ENCODE assay signal across 8 mouse cellular contexts in genomic region chr4:151981363-151981762, GRCm38 (mm10). TPM values are rescaled to one million over a fixed set of nuclear protein-coding genes. Genes with fewer than 3 reads are reported as not detected.
DNase-seq lines count a peak whose midpoint lies in the region; ATAC-seq and TF ChIP-seq lines count a peak whose summit lies in the region.

No protein-coding gene starts in this region.

- ATAC-seq in activated CD4-positive, CD25-positive, alpha-beta regulatory T cell, adult 4 months: peak; percentile 48
- peak; percentile 50; the same call in 1 of the 2 replicates for ATAC-seq in hindbrain, embryonic 16.5 days
- peak; percentile 85 for ATAC-seq in megakaryocyte progenitor cell, adult 5-6 weeks (replicated peaks; ENCODE audit: poor library complexity)

- 0 out of 2 replicates have a peak, but pooled peaks have one; percentile 100 for TF ChIP-seq CTCF in gastrocnemius, adult 2 months (IDR thresholded peaks at IDR 0.05)

- peak overlapping the region; percentile 78 for H3K4me3 ChIP-seq in gastrocnemius, adult 2 months
- no peak overlapping the region for H3K4me3 ChIP-seq in hindbrain, embryonic 16.5 days (ENCODE audit: low read length)

- no peaks in the 10 kb centered on the region for H3K9me3 ChIP-seq in hindbrain, embryonic 16.5 days (ENCODE audit: control insufficient read depth, low read length)

- DNase-seq in cerebellum, postnatal 4 days (ENCODE audit: low spot score in 2 of 2): peak; percentile 73 to 89
- DNase-seq in gastrocnemius, adult 2 months: peak; percentile 89
- peak; percentile 64 to 71 for DNase-seq in left cerebral cortex, adult 8-10 months (ENCODE audit: low spot score in 2 of 2)
- DNase-seq in right cerebral cortex, postnatal 10 days (ENCODE audit: low spot score in 2 of 2): peak; percentile 88 to 89
- peak; percentile 41 for DNase-seq in urinary bladder, postnatal 10 days (ENCODE audit: low spot score)

- no peak overlapping the region for H3K4me2 ChIP-seq in hindbrain, embryonic 16.5 days (ENCODE audit: low read length)

- peaks cover 2% of the 10 kb centered on the region for H3K4me1 ChIP-seq in hindbrain, embryonic 16.5 days (ENCODE audit: control insufficient read depth, insufficient read depth, low read depth, low read length)

- peaks cover 10% of the 10 kb centered on the region for H3K36me3 ChIP-seq in hindbrain, embryonic 16.5 days (ENCODE audit: control insufficient read depth, insufficient read depth, low read length)

- 11% methylated on average over 5 of the region's 5 CpGs for WGBS in hindbrain, embryonic 16.5 days

- H3K27me3 ChIP-seq in hindbrain, embryonic 16.5 days (replicated peaks; ENCODE audit: control insufficient read depth, insufficient read depth, low read length): no peaks in the 10 kb centered on the region

- intact Hi-C loops in gastrocnemius, adult 2 months (cut with DNase I): loop anchor here (2.0 kb wide), 2 partner anchors 57 to 115 kb away; partner anchors contain the start of genes Nol9 and Tas1r1

- H3K9ac ChIP-seq in hindbrain, embryonic 16.5 days (ENCODE audit: low read depth, low read length): no peak overlapping the region

- H3K27ac ChIP-seq in gastrocnemius, adult 2 months: peak overlapping the region; percentile 96
- H3K27ac ChIP-seq in hindbrain, embryonic 16.5 days (ENCODE audit: low read depth, low read length): no peak overlapping the region

RNA-seq across cellular contexts. Expression of gene Thap3, which starts 7.4 kb away (rescaled TPM):
- 100 to 1,000 TPM in 1 of 2 experiments, 10 to 100 TPM in 1; 89.8 to 107 TPM for polyA plus RNA-seq in activated CD4-positive, CD25-positive, alpha-beta regulatory T cell, adult 4 months (2017; shearing (Covaris generic))
- 10 to 100 TPM; 31.1 to 32.5 TPM for total RNA-seq in gastrocnemius, adult 2 months (2021)
- polyA plus RNA-seq in hindbrain, embryonic 16.5 days (2015; fragmentation: Nextera tagmentation; extraction: Ambion mirVana): 35.4 and 35.7 TPM in 2 replicates
- total RNA-seq in left cerebral cortex, adult 8-10 months (2022): 10 to 100 TPM; 17.5 to 27.0 (median 24.0) TPM
- total RNA-seq in megakaryocyte progenitor cell, adult 5-6 weeks (2015): 7.2 and 8.0 TPM in 2 replicates
- 6.1 and 6.4 TPM in 2 replicates for total RNA-seq in megakaryocyte progenitor cell, adult 5-6 weeks (2017)

RNA-seq across cellular contexts. Expression of gene Phf13, which starts 14.7 kb away (rescaled TPM):
- polyA plus RNA-seq in activated CD4-positive, CD25-positive, alpha-beta regulatory T cell, adult 4 months (2017; shearing (Covaris generic)): 1 to 10 TPM; 2.3 to 3.0 TPM
- total RNA-seq in gastrocnemius, adult 2 months (2021): 1 to 10 TPM; 4.5 to 4.6 TPM
- polyA plus RNA-seq in hindbrain, embryonic 16.5 days (2015; fragmentation: Nextera tagmentation; extraction: Ambion mirVana): 21.3 and 24.8 TPM in 2 replicates
- 10 to 100 TPM; 15.4 to 17.4 (median 15.8) TPM for total RNA-seq in left cerebral cortex, adult 8-10 months (2022)
- 2.8 and 4.6 TPM in 2 replicates for total RNA-seq in megakaryocyte progenitor cell, adult 5-6 weeks (2015)
- 1.0 and 2.7 TPM in 2 replicates for total RNA-seq in megakaryocyte progenitor cell, adult 5-6 weeks (2017)

RNA-seq across cellular contexts. Expression of gene Klhl21, which starts 27.2 kb away (rescaled TPM):
- 1 to 10 TPM; 2.2 to 4.2 TPM for polyA plus RNA-seq in activated CD4-positive, CD25-positive, alpha-beta regulatory T cell, adult 4 months (2017; shearing (Covaris generic))
- 100 to 1,000 TPM in 1 of 2 experiments, 10 to 100 TPM in 1; 92.5 to 125 TPM for total RNA-seq in gastrocnemius, adult 2 months (2021)
- polyA plus RNA-seq in hindbrain, embryonic 16.5 days (2015; fragmentation: Nextera tagmentation; extraction: Ambion mirVana): 4.7 and 5.0 TPM in 2 replicates
- 10 to 100 TPM; 15.8 to 21.0 (median 19.3) TPM for total RNA-seq in left cerebral cortex, adult 8-10 months (2022)
- total RNA-seq in megakaryocyte progenitor cell, adult 5-6 weeks (2015): 3.4 and 3.6 TPM in 2 replicates
- total RNA-seq in megakaryocyte progenitor cell, adult 5-6 weeks (2017): 6.6 and 7.9 TPM in 2 replicates

RNA-seq across cellular contexts. Expression of gene Zbtb48, which starts 46.1 kb away (rescaled TPM):
- 10 to 100 TPM; 14.1 to 22.0 TPM for polyA plus RNA-seq in activated CD4-positive, CD25-positive, alpha-beta regulatory T cell, adult 4 months (2017; shearing (Covaris generic))
- 1 to 10 TPM; 2.4 to 3.3 TPM for total RNA-seq in gastrocnemius, adult 2 months (2021)
- polyA plus RNA-seq in hindbrain, embryonic 16.5 days (2015; fragmentation: Nextera tagmentation; extraction: Ambion mirVana): 18.1 and 20.9 TPM in 2 replicates
- 10 to 100 TPM; 11.7 to 17.5 (median 14.0) TPM for total RNA-seq in left cerebral cortex, adult 8-10 months (2022)
- 7.4 and 10.3 TPM in 2 replicates for total RNA-seq in megakaryocyte progenitor cell, adult 5-6 weeks (2015)
- 4.8 and 6.6 TPM in 2 replicates for total RNA-seq in megakaryocyte progenitor cell, adult 5-6 weeks (2017)

RNA-seq across cellular contexts. Expression of gene Dnajc11, which starts 47.9 kb away (rescaled TPM):
- 10 to 100 TPM; 27.9 to 31.7 TPM for polyA plus RNA-seq in activated CD4-positive, CD25-positive, alpha-beta regulatory T cell, adult 4 months (2017; shearing (Covaris generic))
- total RNA-seq in gastrocnemius, adult 2 months (2021): 10 to 100 TPM; 52.8 to 70.8 TPM
- polyA plus RNA-seq in hindbrain, embryonic 16.5 days (2015; fragmentation: Nextera tagmentation; extraction: Ambion mirVana): 78.4 and 86.9 TPM in 2 replicates
- total RNA-seq in left cerebral cortex, adult 8-10 months (2022): 10 to 100 TPM; 51.5 to 75.7 (median 62.5) TPM
- 35.5 and 45.2 TPM in 2 replicates for total RNA-seq in megakaryocyte progenitor cell, adult 5-6 weeks (2015)
- total RNA-seq in megakaryocyte progenitor cell, adult 5-6 weeks (2017): 89.2 and 106 TPM in 2 replicates

Comparison
In these comparisons a context has a peak if more than half of its experiments do, and no peak if none do; other contexts are left out.
1. RNA of gene Klhl21, which starts 27.2 kb away (total RNA-seq): 92.5 to 125 TPM in gastrocnemius, adult 2 months; 15.8 to 21.0 TPM in left cerebral cortex, adult 8-10 months and 3.4 to 7.9 TPM in megakaryocyte progenitor cell, adult 5-6 weeks; every median in the first group is over 4 times any median in the second.
2. Peak in every context shown above with its lines, with median percentiles within 50 percentile points of each other: ATAC-seq and DNase-seq.